In the genomic region with DNA sequence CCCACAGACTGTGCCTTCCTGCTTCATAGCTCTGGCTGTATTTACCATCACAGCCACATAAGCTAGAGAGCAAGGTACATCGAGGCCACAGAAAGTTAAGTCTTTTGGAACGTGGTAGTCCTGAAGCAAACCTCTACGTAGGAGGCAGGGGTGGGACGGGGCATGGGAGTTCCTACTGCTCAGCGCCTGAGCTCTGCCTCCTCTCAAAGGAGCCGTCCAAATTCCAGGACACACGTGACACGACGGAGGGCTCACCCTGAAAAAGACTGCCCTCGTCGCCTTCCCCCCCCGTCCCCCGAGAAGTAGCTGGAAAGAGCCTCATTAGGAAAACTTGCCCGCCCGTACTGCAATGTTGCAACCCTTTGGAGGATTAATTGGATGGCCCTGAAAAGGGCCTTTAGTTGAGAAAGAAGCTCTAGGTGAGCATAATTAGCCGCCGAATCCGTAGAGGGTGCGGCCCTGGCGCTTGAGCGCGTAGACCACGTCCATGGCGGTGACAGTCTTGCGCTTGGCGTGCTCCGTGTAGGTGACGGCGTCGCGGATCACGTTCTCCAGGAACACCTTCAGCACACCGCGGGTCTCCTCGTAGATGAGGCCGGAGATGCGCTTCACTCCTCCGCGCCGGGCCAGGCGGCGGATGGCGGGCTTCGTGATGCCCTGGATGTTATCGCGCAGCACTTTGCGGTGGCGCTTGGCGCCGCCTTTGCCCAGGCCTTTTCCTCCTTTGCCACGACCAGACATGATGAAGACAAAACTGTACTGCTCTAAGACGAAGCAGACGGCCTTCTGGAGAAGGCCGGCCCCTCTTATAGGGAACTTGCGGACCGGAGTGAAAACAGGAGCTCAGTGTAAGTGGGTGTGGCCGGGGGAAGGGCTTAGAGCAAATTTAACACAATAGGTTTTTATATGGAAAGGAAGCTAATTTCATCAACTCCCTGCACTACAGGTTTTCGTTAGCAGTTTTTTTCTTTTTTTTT, we compare ENCODE assay signal across 7 mouse cellular contexts. TPM values are rescaled to one million over a fixed set of nuclear protein-coding genes. Genes with fewer than 3 reads are reported as not detected.
DNase-seq lines count a peak whose midpoint lies in the region; ATAC-seq and TF ChIP-seq lines count a peak whose summit lies in the region.
"Not testable (repeated sequence)": the region's sequence is repeated elsewhere in the genome, so short reads cannot be mapped to it uniquely, and the experiment has no call there.

A gene (minus strand): TSS at position 779 of the 977 bp plus-strand sequence.

- H3K4me1 ChIP-seq in bone marrow, adult 2 months (ENCODE audit: control insufficient read depth, insufficient read depth, low read length); forebrain, embryonic 11.5 days (replicated peaks; ENCODE audit: control insufficient read depth, insufficient read depth, low read length); heart, embryonic 12.5 days (replicated peaks); kidney, adult 2 months (ENCODE audit: control insufficient read depth, insufficient read depth, low read length): not testable (repeated sequence)
- H3K4me1 ChIP-seq in megakaryocyte, embryonic 14.5 days: peaks cover 11% of the 10 kb centered on the region

- DNase-seq in forebrain, embryonic 11.5 days (ENCODE audit: low spot score); left cerebral cortex, postnatal 4 days: not testable (repeated sequence)
- DNase-seq in kidney, adult 2 months: peak; percentile 37
- DNase-seq in right cerebral cortex, postnatal 36 days (ENCODE audit: low spot score in 2 of 2): peak; percentile 14 to 28

- not testable (repeated sequence) for H3K36me3 ChIP-seq in forebrain, embryonic 11.5 days (ENCODE audit: control insufficient read depth, insufficient read depth, low read length); heart, embryonic 12.5 days; kidney, adult 2 months (ENCODE audit: control insufficient read depth, insufficient read depth, low read length); megakaryocyte, embryonic 14.5 days (replicated peaks; ENCODE audit: low read length)

- ATAC-seq in forebrain, embryonic 11.5 days (replicated peaks; ENCODE audit: low FRiP score): peak; percentile 84
- peak; percentile 85 for ATAC-seq in heart, embryonic 12.5 days (ENCODE audit: insufficient number of reproducible peaks, low FRiP score)

- not testable (repeated sequence) for H3K9me3 ChIP-seq in forebrain, embryonic 11.5 days (ENCODE audit: control insufficient read depth, low read length); heart, embryonic 12.5 days (replicated peaks); megakaryocyte, embryonic 14.5 days

- under 1% methylated on average over 26 of the region's 58 CpGs for WGBS in bone marrow, adult 2 months
- 0% methylated on average over 22 of the region's 58 CpGs for WGBS in forebrain, embryonic 11.5 days
- WGBS in heart, embryonic 12.5 days: 0% methylated on average over 25 of the region's 58 CpGs
- 1% methylated on average over 27 of the region's 58 CpGs for WGBS in kidney, adult 2 months

- not testable (repeated sequence) for H3K27me3 ChIP-seq in forebrain, embryonic 11.5 days (ENCODE audit: control insufficient read depth, insufficient read depth, low read length); heart, embryonic 12.5 days (replicated peaks); kidney, adult 2 months (replicated peaks; ENCODE audit: control insufficient read depth, insufficient read depth, low read length); megakaryocyte, embryonic 14.5 days (replicated peaks)

- 0 out of 2 replicates have a peak within 1 kb of the TSS, but pooled peaks have one; percentile 11 for H3K4me2 ChIP-seq in forebrain, embryonic 11.5 days (ENCODE audit: low read depth, low read length, severe bottlenecking)
- peak within 1 kb of the TSS; percentile 57 for H3K4me2 ChIP-seq in heart, embryonic 12.5 days

- 0 out of 2 replicates have a peak, but pooled peaks have one; percentile 26 for TF ChIP-seq POLR2A in bone marrow, adult 2 months (IDR thresholded peaks at IDR 0.05; ENCODE audit: borderline replicate concordance, control insufficient read depth, low read depth, low read length)
- not testable (repeated sequence) for TF ChIP-seq POLR2A in kidney, adult 2 months (IDR thresholded peaks at IDR 0.05; ENCODE audit: low read depth, low read length)

- TF ChIP-seq CTCF in bone marrow, adult 2 months (IDR thresholded peaks at IDR 0.05; ENCODE audit: control insufficient read depth, insufficient read depth, low read length); kidney, adult 2 months (conservative IDR thresholded peaks at IDR 0.05; ENCODE audit: insufficient read depth, insufficient read length, low read depth, low read length): not testable (repeated sequence)

- peak within 1 kb of the TSS; percentile 27 for H3K4me3 ChIP-seq in bone marrow, adult 2 months (replicated peaks; ENCODE audit: control insufficient read depth, low read depth, low read length)
- not testable (repeated sequence) for H3K4me3 ChIP-seq in forebrain, embryonic 11.5 days (ENCODE audit: low read depth, low read length); kidney, adult 2 months (ENCODE audit: insufficient read depth, low read depth, low read length)
- H3K4me3 ChIP-seq in heart, embryonic 12.5 days: peak within 1 kb of the TSS; percentile 23
- peak within 1 kb of the TSS; percentile 76 for H3K4me3 ChIP-seq in megakaryocyte, embryonic 14.5 days (replicated peaks)

- not testable (repeated sequence) for H3K9ac ChIP-seq in forebrain, embryonic 11.5 days (ENCODE audit: low read length); heart, embryonic 12.5 days

- peak within 1 kb of the TSS; percentile 82 for H3K27ac ChIP-seq in bone marrow, adult 2 months (ENCODE audit: control insufficient read depth, insufficient read depth, low read depth, low read length, poor library complexity)
- H3K27ac ChIP-seq in forebrain, embryonic 11.5 days (ENCODE audit: low read depth, low read length): 0 out of 2 replicates have a peak within 1 kb of the TSS, but pooled peaks have one; percentile 57
- H3K27ac ChIP-seq in heart, embryonic 12.5 days (ENCODE audit: poor library complexity, severe bottlenecking): peak within 1 kb of the TSS; percentile 27; the same call in 1 of the 2 replicates
- H3K27ac ChIP-seq in kidney, adult 2 months (ENCODE audit: insufficient read depth, low read depth, low read length): not testable (repeated sequence)

- intact Hi-C loops in left cerebral cortex, postnatal 4 days (cut with DNase I): not testable (repeated sequence)

RNA-seq across cellular contexts. Expression of the gene that starts here (rescaled TPM):
- 79.8 and 313 TPM in 2 replicates for polyA plus RNA-seq in bone marrow, adult 2 months (2011; ENCODE audit: insufficient read depth, insufficient read length, low replicate concordance, missing spikeins)
- 14.3 and 14.6 TPM in 2 replicates for polyA plus RNA-seq in forebrain, embryonic 11.5 days (2014; fragmentation: Nextera tagmentation; extraction: Ambion mirVana)
- polyA plus RNA-seq in heart, embryonic 12.5 days (2016; fragmentation: Nextera tagmentation; extraction: Ambion mirVana): 8.4 and 15.5 TPM in 2 replicates
- polyA plus RNA-seq in kidney, adult 2 months (2012; rRNA removed): 3.6 and 5.2 TPM in 2 replicates
- 10 to 100 TPM; 34.5 to 43.1 TPM for total RNA-seq in left cerebral cortex, postnatal 4 days (2021)
- polyA plus RNA-seq in megakaryocyte, embryonic 14.5 days (2012; ENCODE audit: insufficient read depth, low replicate concordance): 88.8 and 245 TPM in 2 replicates
